Comparison of ENCODE assay signal across 14 mouse cellular contexts in genomic region chr16:31547391-31547790, GRCm38 (mm10).
DNase-seq lines count a peak whose midpoint lies in the region; ATAC-seq and TF ChIP-seq lines count a peak whose summit lies in the region.
"Had no signal": no experiment of that assay in that cellular context is flagged by ENCODE, and none has a peak within 500 bp of the region (broad histone marks: within the 10 kb centered on the region; RNA-seq: fewer than 3 reads in every experiment).

No protein-coding gene starts in this region.

- intact Hi-C loops in left cerebral cortex, adult 2 months (cut with DNase I) = no loop called here
- intact Hi-C loops in left cerebral cortex, postnatal 36 days (cut with DNase I) = no loop called here

- no peaks in the 10 kb centered on the region for H3K9me3 ChIP-seq in embryonic facial prominence, embryonic 12.5 days
- no peaks in the 10 kb centered on the region for H3K9me3 ChIP-seq in forebrain, postnatal 0 days (ENCODE audit: low read length)
- H3K9me3 ChIP-seq in limb, embryonic 15.5 days = no peaks in the 10 kb centered on the region
- no peaks in the 10 kb centered on the region for H3K9me3 ChIP-seq in intestine, postnatal 0 days (ENCODE audit: control insufficient read depth)
- H3K9me3 ChIP-seq: heart, embryonic 13.5 days; liver, embryonic 15.5 days had no signal

- no peak for TF ChIP-seq CTCF in left cerebral cortex, adult 2 months (IDR thresholded peaks at IDR 0.05)
- no peak for TF ChIP-seq CTCF in forebrain, postnatal 0 days (IDR thresholded peaks at IDR 0.05; ENCODE audit: low read depth)
- TF ChIP-seq CTCF in intestine, postnatal 0 days (IDR thresholded peaks at IDR 0.05; ENCODE audit: low read depth) = no peak

- H3K27me3 ChIP-seq in embryonic facial prominence, embryonic 12.5 days = peaks cover 2% of the 10 kb centered on the region; the same call in 1 of the 2 replicates
- H3K27me3 ChIP-seq in forebrain, postnatal 0 days (ENCODE audit: insufficient read depth, low read length) = no peaks in the 10 kb centered on the region
- peaks cover 4% of the 10 kb centered on the region; the same call in 1 of the 2 replicates for H3K27me3 ChIP-seq in limb, embryonic 15.5 days
- peaks cover 12% of the 10 kb centered on the region; the same call in 1 of the 2 replicates for H3K27me3 ChIP-seq in intestine, postnatal 0 days (replicated peaks; ENCODE audit: control insufficient read depth, insufficient read depth, low read length)

- WGBS in embryonic facial prominence, embryonic 12.5 days = 26% methylated on average over 10 of the region's 10 CpGs
- 14% methylated on average over 10 of the region's 10 CpGs for WGBS in forebrain, postnatal 0 days
- WGBS in limb, embryonic 15.5 days = 33% methylated on average over 10 of the region's 10 CpGs
- WGBS in intestine, postnatal 0 days = 50% methylated on average over 10 of the region's 10 CpGs

- H3K4me2 ChIP-seq in embryonic facial prominence, embryonic 12.5 days (replicated peaks) = 0 out of 2 replicates have a peak overlapping the region, but pooled peaks have one; percentile 36
- H3K4me2 ChIP-seq in forebrain, postnatal 0 days (ENCODE audit: low read depth) = no peak overlapping the region
- H3K4me2 ChIP-seq in limb, embryonic 15.5 days = no peak overlapping the region
- H3K4me2 ChIP-seq in intestine, postnatal 0 days (replicated peaks; ENCODE audit: low read depth) = no peak overlapping the region
- H3K4me2 ChIP-seq: heart, embryonic 13.5 days; liver, embryonic 15.5 days had no signal

- H3K4me1 ChIP-seq in embryonic facial prominence, embryonic 12.5 days = peaks cover 44% of the 10 kb centered on the region
- peaks cover 12% of the 10 kb centered on the region for H3K4me1 ChIP-seq in forebrain, postnatal 0 days (ENCODE audit: insufficient read depth)
- H3K4me1 ChIP-seq in limb, embryonic 15.5 days = peaks cover 51% of the 10 kb centered on the region
- H3K4me1 ChIP-seq in intestine, postnatal 0 days (replicated peaks; ENCODE audit: control insufficient read depth, insufficient read depth, low read length) = 0 out of 2 replicates have a peak, but pooled peaks cover 2% of the 10 kb centered on the region

- no peak for DNase-seq in left cerebral cortex, adult 2 months (ENCODE audit: extremely low spot score in 1 of 2, low spot score in 2 of 2)
- no peak for DNase-seq in left cerebral cortex, postnatal 36 days (ENCODE audit: low spot score in 2 of 2)
- no peak for DNase-seq in forebrain, postnatal 0 days
- DNase-seq in cerebellum, postnatal 10 days = no peak
- no peak for DNase-seq in lung, postnatal 36 days
- DNase-seq: thymus, postnatal 14 days had no signal

- no peaks in the 10 kb centered on the region for H3K36me3 ChIP-seq in embryonic facial prominence, embryonic 12.5 days
- no peaks in the 10 kb centered on the region for H3K36me3 ChIP-seq in forebrain, postnatal 0 days (ENCODE audit: insufficient read depth)
- H3K36me3 ChIP-seq in limb, embryonic 15.5 days = no peaks in the 10 kb centered on the region
- H3K36me3 ChIP-seq in intestine, postnatal 0 days (ENCODE audit: control insufficient read depth, insufficient read depth) = no peaks in the 10 kb centered on the region
- H3K36me3 ChIP-seq: heart, embryonic 13.5 days; liver, embryonic 15.5 days had no signal

- ATAC-seq in embryonic facial prominence, embryonic 12.5 days (ENCODE audit: insufficient number of reproducible peaks, insufficient read depth, low FRiP score, low TSS enrichment) = no peak
- ATAC-seq in forebrain, postnatal 0 days = no peak
- ATAC-seq in limb, embryonic 15.5 days (ENCODE audit: insufficient number of reproducible peaks, low FRiP score, low TSS enrichment, low read depth) = no peak
- no peak for ATAC-seq in intestine, postnatal 0 days
- ATAC-seq: inflammation-experienced regulatory T-cells, adult 6 months had no signal

- H3K4me3 ChIP-seq in left cerebral cortex, adult 2 months = no peak overlapping the region
- no peak overlapping the region for H3K4me3 ChIP-seq in embryonic facial prominence, embryonic 12.5 days
- no peak overlapping the region for H3K4me3 ChIP-seq in forebrain, postnatal 0 days (ENCODE audit: low read depth, low read length)
- no peak overlapping the region for H3K4me3 ChIP-seq in limb, embryonic 15.5 days
- no peak overlapping the region for H3K4me3 ChIP-seq in intestine, postnatal 0 days (ENCODE audit: low read depth, low read length)
- H3K4me3 ChIP-seq: heart, embryonic 13.5 days; liver, embryonic 15.5 days had no signal

- no peak overlapping the region for H3K9ac ChIP-seq in embryonic facial prominence, embryonic 12.5 days
- H3K9ac ChIP-seq in forebrain, postnatal 0 days = no peak overlapping the region
- no peak overlapping the region for H3K9ac ChIP-seq in limb, embryonic 15.5 days
- no peak overlapping the region for H3K9ac ChIP-seq in intestine, postnatal 0 days (ENCODE audit: low read depth, low read length)
- H3K9ac ChIP-seq: heart, embryonic 13.5 days; liver, embryonic 15.5 days had no signal

- H3K27ac ChIP-seq in left cerebral cortex, adult 2 months = peak overlapping the region; percentile 28; the same call in 1 of the 2 replicates
- peak overlapping the region; percentile 42 for H3K27ac ChIP-seq in embryonic facial prominence, embryonic 12.5 days
- 0 out of 2 replicates have a peak overlapping the region, but pooled peaks have one; percentile 76 for H3K27ac ChIP-seq in forebrain, postnatal 0 days (ENCODE audit: low read depth, low read length)
- peak overlapping the region; percentile 47; the same call in 1 of the 2 replicates for H3K27ac ChIP-seq in limb, embryonic 15.5 days
- H3K27ac ChIP-seq in intestine, postnatal 0 days (ENCODE audit: low read depth, low read length) = no peak overlapping the region
- H3K27ac ChIP-seq: heart, embryonic 13.5 days; kidney, postnatal 0 days; liver, embryonic 15.5 days; macrophage had no signal
